Mouse (Mus musculus): ENCODE measurements around the gene Rpl28. TPM values are rescaled to one million over a fixed set of nuclear protein-coding genes. Genes with fewer than 3 reads are reported as not detected.

Rpl28 gene
- polyA plus RNA-seq, 1 experiment from 2014 or later = 230 TPM

DNA sequence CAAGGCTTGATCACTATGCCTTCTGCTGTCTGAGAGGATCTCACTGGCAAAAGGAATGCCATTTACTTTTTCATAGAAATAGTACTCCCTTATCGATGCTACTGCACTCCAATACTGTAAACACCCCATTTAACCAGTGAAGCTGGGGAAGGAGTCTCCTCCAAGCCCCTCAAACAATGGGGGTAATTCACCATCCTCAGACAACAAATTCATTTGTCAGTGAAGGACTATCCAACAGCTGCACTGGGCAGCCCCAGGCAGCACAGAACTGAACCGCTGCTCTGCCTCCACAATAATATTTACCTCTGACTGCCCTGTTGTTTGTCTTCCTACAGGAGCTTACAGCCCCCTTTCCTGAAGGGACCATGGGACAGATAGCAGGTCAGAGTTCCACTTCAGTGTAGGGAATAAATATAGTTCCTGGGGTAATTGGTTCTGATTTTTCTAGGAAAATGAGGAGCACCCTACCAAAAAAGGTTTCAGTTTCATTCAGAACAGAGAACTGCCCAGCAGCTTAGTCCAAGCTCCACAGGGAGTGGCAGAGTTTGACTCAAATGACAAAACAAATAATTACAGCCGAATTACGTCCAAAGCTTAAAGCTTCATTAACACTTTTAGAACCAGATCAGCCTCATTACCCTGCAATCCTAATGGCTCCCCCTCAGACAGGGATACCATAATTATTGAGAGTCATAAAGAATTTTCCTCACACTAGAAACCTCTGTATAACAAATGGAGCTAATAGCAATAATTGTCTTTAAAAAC is 27.5 kb upstream of the Rpl28 start:
- no peak overlapping the region for H3K4me3 ChIP-seq
- H3K36me3 ChIP-seq = no peaks in the 10 kb centered on the region
- ATAC-seq (ENCODE audit: low read depth) = no peak
- H3K27me3 ChIP-seq = no peaks in the 10 kb centered on the region
- peaks cover 13% of the 10 kb centered on the region for H3K4me1 ChIP-seq (replicated peaks)
- no peak overlapping the region for H3K9ac ChIP-seq
- 10% methylated on average over 4 of the region's 4 CpGs for WGBS
- H3K27ac ChIP-seq (replicated peaks) = no peak overlapping the region
- H3K9me3 ChIP-seq = no peaks in the 10 kb centered on the region
- no peak overlapping the region for H3K4me2 ChIP-seq

DNA sequence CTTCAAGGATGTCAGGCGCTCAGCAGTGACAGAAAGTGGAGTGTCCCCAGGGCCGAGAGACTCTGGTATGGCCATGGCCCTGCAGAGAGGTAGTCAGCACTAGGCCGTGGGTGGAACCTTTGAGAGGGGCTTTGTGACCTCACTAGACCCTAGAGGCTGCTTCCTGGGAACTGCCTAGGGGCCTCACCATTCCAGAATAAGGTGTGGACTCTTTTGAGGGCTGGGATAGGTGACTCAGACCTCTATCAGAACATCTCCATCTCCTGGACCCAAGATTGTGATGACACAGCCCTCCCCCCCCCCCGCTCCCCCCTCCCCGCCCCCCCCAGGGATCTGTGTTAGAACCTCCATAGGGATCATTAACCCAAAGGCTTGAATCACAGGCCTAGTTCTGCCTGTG is 21.5 kb upstream of the Rpl28 start, which contains the start of gene Fam71e2:
Gene Fam71e2 (minus strand): TSS at position 101 of the 400 bp plus-strand sequence.
- Histone ChIP-seq H3K9ac (no peak within 1 kb of the TSS), H3K4me3 (no peak within 1 kb of the TSS), H3K4me2 (no peak within 1 kb of the TSS), H3K27ac (replicated peaks) (no peak within 1 kb of the TSS), H3K27me3 (peaks cover 29% of the 10 kb centered on the region), H3K9me3 (no peaks in the 10 kb centered on the region), H3K4me1 (replicated peaks) (no peaks in the 10 kb centered on the region), H3K36me3 (no peaks in the 10 kb centered on the region)
- 67% methylated on average over 4 of the region's 5 CpGs for WGBS
- no peak for ATAC-seq (ENCODE audit: low read depth)

DNA sequence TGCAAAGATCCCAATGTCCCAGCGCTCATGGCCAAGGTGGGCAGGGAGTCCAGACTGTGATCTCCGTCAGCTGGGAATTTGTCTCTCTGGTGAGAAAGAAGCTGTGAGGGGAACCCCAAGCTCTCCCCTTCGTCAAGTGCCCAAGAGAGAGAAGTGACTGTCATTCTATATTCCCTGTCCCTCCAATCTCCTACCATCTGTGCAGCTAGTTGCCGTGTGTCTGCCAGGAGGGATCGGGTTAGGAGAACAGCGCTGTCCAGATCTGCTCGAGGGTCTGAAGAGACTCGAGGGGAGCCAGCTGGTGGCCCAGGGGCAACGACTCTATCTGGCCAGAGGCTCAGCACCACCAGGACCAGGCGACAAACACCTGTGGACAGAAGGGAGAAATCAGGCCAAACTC is 16.5 kb upstream of the Rpl28 start:
- H3K9ac ChIP-seq = no peak overlapping the region
- H3K27me3 ChIP-seq = peaks cover 78% of the 10 kb centered on the region
- H3K27ac ChIP-seq (replicated peaks) = no peak overlapping the region
- no peaks in the 10 kb centered on the region for H3K36me3 ChIP-seq
- no peaks in the 10 kb centered on the region for H3K9me3 ChIP-seq
- peaks cover 14% of the 10 kb centered on the region for H3K4me1 ChIP-seq (replicated peaks)
- no peak overlapping the region for H3K4me2 ChIP-seq
- no peak for ATAC-seq (ENCODE audit: low read depth)
- H3K4me3 ChIP-seq = no peak overlapping the region
- 57% methylated on average over 10 of the region's 10 CpGs for WGBS

DNA sequence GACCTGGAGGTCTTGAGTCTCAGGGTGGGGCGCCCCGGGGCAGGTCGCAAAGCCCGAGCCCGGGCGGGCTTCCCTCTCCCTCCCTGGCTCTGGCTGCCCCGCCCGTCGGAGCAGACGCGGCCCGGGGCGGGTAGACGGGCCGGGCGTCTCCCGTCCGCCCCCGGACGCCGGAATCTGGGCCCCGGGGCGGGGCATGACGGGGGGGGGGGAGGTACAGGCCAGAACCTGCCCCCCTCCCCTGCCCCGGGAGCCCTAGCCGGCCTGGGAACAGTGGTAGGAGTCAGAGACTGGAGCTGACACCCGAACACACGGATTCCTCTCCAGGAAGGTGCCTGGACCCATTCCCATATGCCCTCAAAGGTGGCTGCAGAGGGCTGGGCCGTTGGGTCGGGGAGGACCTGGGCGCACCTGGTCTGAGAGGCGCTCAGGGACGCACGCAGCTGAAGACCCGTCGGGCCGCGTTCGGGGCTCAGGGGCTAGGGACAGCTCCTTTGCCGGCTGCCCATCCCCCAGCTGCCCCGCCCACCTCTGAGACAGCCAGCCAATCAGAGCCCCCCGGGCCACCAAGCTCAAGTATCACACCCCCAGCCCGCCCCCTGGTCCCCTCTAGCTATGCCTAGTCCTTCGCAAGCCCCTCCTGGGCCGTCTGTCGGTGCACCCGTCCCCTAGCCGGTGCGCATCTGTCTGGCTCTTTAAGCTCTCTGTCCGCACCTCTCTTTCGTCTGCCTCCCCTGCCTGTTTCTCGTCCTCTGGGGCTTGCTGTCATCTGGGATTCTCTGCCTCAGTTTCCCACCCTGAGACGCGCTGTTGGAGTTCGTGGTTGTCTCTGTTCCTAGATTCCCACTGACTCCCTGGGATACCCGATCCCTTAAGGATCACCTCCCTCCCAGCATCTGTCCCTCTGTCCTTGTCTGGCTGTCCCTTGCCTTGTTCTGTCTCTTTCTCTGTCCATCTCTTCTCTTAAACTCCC is 15.5 kb upstream of the Rpl28 start:
- Histone ChIP-seq H3K9me3 (no peaks in the 10 kb centered on the region), H3K4me1 (replicated peaks) (peaks cover 14% of the 10 kb centered on the region), H3K9ac (peak overlapping the region; percentile 53), H3K4me2 (peak overlapping the region; percentile 52), H3K36me3 (no peaks in the 10 kb centered on the region), H3K27me3 (peaks cover 86% of the 10 kb centered on the region), H3K4me3 (peak overlapping the region; percentile 32), H3K27ac (replicated peaks) (no peak overlapping the region)
- 2% methylated on average over 39 of the region's 56 CpGs for WGBS
- ATAC-seq (ENCODE audit: low read depth) = peak; percentile 81

DNA sequence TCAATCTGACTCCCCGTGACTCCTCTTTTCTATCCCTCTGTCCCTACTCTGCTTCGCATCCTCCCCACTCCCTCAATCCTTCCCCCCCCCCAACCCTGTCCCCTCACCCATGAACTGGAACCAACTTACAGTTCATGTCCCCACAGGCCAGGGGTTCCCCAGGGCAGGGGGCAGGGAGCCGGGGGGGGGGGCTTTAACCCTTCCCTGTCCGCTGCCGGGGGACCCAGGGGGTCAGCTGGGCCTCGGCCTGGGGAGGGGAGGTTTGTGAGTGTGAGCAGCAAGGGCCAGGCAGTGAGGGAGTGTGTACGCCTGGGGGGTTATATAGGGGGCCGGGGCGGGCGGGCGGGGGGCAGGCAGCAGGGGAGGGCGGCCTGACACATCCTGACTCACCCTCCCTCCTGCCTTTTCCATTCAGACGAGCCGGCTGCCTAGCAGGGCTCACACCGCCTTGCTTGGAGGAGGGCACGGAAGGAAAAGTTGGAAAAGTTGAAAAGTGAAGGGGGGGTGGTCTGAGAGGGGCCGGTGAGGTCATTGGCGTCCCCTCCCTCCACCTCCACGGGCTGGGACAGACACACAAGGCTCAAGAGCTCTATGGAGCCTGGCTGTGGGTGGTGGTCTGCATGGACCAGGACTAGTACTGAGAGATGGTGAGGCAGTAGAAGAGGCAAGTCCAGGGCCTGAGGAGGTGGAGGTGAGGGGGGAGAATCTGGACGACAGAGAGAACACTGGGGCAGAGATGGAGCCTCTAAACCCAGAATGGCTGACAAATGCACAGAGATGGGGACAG is 14.6 kb upstream of the Rpl28 start:
- peak overlapping the region; percentile 53; the same call in 1 of the 2 replicates for H3K9ac ChIP-seq

DNA sequence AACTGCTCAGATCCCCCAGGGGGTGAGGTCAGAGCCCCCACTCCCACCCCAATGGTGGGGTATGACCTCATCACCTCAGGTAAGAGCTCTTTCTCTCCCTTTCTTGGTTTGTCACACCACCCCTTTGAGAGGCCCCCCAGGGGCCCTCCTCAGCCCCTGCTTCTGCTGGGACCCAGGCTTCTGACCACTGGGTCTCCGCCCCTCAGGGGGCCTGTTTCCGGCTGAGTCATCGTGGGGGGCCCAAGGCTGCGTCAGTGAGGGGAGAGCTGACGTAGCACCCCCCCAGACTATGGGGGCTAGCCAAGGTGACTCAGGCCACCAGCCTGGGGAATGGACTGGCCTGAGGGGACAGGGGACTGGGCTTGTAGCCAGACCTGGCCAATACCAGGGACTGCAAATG is 12.8 kb upstream of the Rpl28 start:
- no peaks in the 10 kb centered on the region for H3K9me3 ChIP-seq
- H3K27me3 ChIP-seq = peaks cover 72% of the 10 kb centered on the region
- WGBS = 39% methylated on average over 5 of the region's 5 CpGs
- no peaks in the 10 kb centered on the region for H3K36me3 ChIP-seq
- ATAC-seq (ENCODE audit: low read depth) = no peak
- H3K4me2 ChIP-seq = no peak overlapping the region
- peaks cover 14% of the 10 kb centered on the region for H3K4me1 ChIP-seq (replicated peaks)
- H3K4me3 ChIP-seq = no peak overlapping the region
- no peak overlapping the region for H3K27ac ChIP-seq (replicated peaks)
- H3K9ac ChIP-seq = no peak overlapping the region

More for the DNA sequence above, 14.6 kb upstream of the Rpl28 start:
- no peak overlapping the region for H3K4me3 ChIP-seq
- H3K36me3 ChIP-seq = no peaks in the 10 kb centered on the region
- peaks cover 89% of the 10 kb centered on the region for H3K27me3 ChIP-seq
- H3K9me3 ChIP-seq = no peaks in the 10 kb centered on the region
- H3K27ac ChIP-seq (replicated peaks) = no peak overlapping the region
- peak overlapping the region; percentile 52; the same call in 1 of the 2 replicates for H3K4me2 ChIP-seq
- H3K4me1 ChIP-seq (replicated peaks) = peaks cover 14% of the 10 kb centered on the region
- ATAC-seq (ENCODE audit: low read depth) = no peak
- WGBS = 4% methylated on average over 20 of the region's 20 CpGs

DNA sequence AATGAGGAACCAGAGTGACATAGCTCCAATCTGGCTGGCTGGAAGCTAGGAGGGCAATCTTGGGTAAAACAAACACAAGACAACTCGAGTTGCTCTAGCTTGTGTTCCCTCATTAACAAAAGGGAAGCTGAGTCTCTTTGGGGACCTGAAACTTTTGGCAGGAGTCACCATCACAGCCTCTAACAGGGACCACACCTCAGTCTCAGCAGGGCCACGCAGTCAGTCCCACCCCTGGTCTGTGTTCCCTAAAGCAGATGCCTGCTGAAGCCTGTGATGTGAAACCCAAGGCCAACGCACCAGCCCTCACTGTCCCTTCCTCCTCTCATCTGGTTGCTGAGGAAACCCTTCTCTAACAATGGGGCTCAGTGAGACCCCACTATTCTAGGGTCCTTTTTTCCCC is 10.5 kb upstream of the Rpl28 start:
- Histone ChIP-seq H3K27ac (replicated peaks) (no peak overlapping the region), H3K4me2 (no peak overlapping the region), H3K9me3 (no peaks in the 10 kb centered on the region), H3K9ac (no peak overlapping the region), H3K27me3 (peaks cover 50% of the 10 kb centered on the region), H3K4me3 (no peak overlapping the region), H3K36me3 (no peaks in the 10 kb centered on the region), H3K4me1 (replicated peaks) (peaks cover 8% of the 10 kb centered on the region)
- no peak for ATAC-seq (ENCODE audit: low read depth)
- 48% methylated on average over 3 of the region's 3 CpGs for WGBS

DNA sequence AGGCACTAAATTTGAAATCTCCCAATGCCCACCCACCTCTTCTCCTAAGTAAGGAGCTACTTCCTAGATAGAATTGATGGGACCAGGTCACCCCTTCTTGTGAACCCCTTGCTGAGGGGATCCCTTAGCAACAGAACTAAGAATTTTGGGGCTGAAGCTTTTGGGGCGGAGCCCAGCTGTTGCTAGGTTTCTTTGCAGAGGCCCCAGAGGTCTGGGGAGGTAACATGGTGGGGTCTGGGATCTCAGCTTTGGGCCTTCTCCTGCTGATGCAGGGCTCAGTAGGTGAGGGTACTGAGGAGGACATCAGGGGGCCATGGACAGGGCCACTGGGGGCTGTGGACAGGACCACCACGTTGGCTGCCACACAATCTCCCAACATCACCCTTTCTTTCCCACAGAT is 9.9 kb upstream of the Rpl28 start, which contains the start of the genes Il11 and Tmem190:
Gene Il11 (minus strand): TSS at position 101 of the 400 bp plus-strand sequence.
Gene Tmem190 (plus strand): TSS at position 179 of the 400 bp plus-strand sequence.
- no peaks in the 10 kb centered on the region for H3K36me3 ChIP-seq
- no peaks in the 10 kb centered on the region for H3K9me3 ChIP-seq
- no peak within 1 kb of the TSS for H3K9ac ChIP-seq
- peaks cover 3% of the 10 kb centered on the region; the same call in 1 of the 2 replicates for H3K4me1 ChIP-seq (replicated peaks)
- H3K4me2 ChIP-seq = no peak within 1 kb of the TSS
- ATAC-seq (ENCODE audit: low read depth) = no peak
- H3K27me3 ChIP-seq = peaks cover 50% of the 10 kb centered on the region
- 68% methylated on average over 2 of the region's 2 CpGs for WGBS
- no peak within 1 kb of the TSS for H3K4me3 ChIP-seq
- no peak within 1 kb of the TSS for H3K27ac ChIP-seq (replicated peaks)

DNA sequence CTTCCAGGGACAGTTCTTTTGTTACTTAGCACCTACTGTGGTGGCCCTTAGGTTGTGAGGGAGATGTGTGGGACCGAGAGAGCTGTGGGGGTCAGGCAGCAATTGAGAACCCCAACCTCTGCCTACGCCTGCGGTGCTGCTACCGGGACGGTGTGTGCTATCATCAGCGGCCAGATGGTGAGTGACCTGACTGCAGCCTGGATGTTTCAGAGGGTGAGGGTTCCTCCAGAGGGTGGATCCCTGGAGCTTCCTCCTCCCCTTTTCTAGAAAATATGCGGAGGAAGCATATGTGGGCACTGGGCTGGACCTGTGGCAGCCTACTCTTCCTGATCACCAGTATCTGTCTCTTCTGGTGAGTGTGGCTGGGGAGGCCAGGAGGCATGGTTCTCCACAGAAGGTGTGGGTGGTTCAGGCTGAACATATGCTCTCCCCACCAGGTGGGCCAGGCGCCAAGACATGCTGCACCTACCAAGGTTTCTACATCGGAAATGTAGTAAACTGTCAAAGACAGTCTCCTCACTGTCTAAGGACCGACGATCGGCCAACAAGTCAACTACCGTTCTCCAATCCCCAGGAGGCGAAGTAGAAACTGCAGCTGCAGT is 8.9 kb upstream of the Rpl28 start:
- Histone ChIP-seq H3K9ac (no peak overlapping the region), H3K4me2 (no peak overlapping the region), H3K27ac (replicated peaks) (no peak overlapping the region), H3K4me3 (no peak overlapping the region), H3K36me3 (no peaks in the 10 kb centered on the region), H3K9me3 (no peaks in the 10 kb centered on the region), H3K4me1 (replicated peaks) (peaks cover 6% of the 10 kb centered on the region), H3K27me3 (peaks cover 46% of the 10 kb centered on the region)
- WGBS = 81% methylated on average over 14 of the region's 14 CpGs
- no peak for ATAC-seq (ENCODE audit: low read depth)

DNA sequence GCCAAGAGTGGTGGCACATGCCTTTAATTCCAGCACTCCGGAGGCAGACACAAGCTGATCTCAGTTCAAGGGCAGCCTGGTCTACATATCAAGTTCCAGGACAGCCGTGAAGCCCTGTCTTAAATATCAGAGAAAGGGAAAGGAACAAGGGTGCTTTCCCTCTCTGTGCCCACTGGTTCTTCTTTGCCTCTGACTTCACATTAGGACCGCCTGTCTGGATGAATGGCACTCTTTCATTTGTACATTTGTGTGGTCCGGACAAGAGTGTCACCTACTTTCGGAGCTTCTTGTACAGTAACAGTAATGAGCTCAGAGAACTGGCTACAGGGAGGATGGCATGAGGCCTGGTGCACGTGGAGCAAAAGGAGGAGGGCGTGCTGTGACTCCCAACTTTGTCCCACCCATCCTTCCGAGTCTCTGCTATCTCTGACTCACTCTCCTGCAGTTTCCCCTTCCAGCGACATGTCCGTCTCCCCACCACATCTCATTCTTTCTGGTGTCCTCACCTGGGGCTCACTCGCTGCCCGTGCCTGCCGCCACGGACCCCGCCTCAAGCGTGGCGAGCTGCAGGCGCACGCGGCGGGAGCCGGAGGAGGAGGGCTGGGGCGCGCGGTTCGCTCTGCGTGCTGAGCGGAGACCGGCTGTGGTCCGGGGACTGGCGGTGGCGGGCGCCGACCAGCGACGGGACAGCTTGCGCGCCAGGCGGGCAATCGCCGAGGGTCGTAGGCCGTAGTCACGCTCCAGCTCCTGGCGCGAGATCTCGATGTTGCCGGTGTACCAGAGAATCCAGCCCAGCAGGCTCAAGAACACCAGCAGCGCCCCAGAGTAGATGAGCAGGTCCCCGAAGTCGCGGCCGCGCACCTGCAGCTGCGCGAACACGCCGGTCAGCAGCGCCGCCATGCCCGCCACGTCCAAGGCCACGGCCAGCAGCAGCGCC is 3.9 kb upstream of the Rpl28 start:
- Histone ChIP-seq H3K9me3 (no peaks in the 10 kb centered on the region), H3K36me3 (peaks cover 2% of the 10 kb centered on the region; the same call in 1 of the 2 replicates), H3K27ac (replicated peaks) (peak overlapping the region; percentile 56; the same call in 1 of the 2 replicates), H3K4me3 (peak overlapping the region; percentile 56), H3K4me2 (peak overlapping the region; percentile 89), H3K4me1 (replicated peaks) (peaks cover 19% of the 10 kb centered on the region), H3K9ac (peak overlapping the region; percentile 84), H3K27me3 (peaks cover 25% of the 10 kb centered on the region)
- 2% methylated on average over 64 of the region's 64 CpGs for WGBS
- peak; percentile 28 for ATAC-seq (ENCODE audit: low read depth)
